Mouse (Mus musculus): ENCODE results near the gene Ripply2.

The Ripply2 gene

DNA sequence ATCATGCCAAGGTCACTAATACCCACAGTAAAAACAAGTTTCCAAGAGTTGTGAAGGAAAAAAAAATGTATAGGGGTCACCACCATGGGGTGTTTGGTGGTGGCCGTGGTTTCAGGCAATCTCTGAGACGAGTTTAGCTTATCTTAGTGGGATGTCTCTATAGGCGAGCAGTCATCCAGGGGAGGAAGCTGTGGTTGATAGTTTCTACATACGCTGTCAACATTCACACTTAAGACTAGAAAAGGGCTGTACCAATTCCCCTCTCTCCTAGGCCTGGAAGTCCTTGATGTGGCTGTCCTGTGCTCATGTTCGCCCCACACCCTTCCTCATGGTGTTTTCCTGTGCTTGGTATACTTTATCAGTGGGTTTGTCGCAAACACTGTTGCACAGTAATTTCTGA, 10.4 kb downstream of the Ripply2 start:
- DNase-seq (ENCODE audit: low read depth) = peak; percentile 36

DNA sequence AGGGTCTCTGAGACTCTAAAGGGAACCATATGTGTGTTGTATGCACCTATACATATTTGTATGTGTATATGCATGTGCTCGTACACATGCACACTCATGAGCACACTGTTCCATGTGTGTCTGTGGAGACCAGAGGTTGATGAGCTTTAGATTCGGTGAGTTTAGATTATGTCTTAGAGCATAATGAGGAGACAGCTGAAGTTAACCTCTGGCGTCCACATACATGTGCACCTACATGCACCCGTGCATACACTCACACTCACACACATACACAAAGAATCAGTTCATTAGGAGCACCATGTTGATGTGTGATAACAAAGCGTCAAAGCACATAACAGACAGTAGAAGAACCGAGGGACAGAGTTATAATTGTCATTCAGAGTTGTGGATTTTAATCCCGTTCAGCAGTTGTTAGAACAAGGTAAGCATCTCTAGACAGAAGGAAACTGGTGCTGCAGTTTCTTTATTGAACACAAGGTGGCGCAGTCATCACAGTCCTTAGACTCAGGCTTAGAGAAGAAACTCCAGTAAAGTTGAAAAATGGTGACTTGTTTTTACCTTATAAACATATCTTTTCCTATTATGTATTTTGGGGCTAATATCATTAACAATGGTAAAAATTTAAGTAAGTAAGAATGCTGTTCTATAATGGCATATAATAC, 12.2 kb downstream of the Ripply2 start:
- DNase-seq (ENCODE audit: low read depth) = peak; percentile 86

DNA sequence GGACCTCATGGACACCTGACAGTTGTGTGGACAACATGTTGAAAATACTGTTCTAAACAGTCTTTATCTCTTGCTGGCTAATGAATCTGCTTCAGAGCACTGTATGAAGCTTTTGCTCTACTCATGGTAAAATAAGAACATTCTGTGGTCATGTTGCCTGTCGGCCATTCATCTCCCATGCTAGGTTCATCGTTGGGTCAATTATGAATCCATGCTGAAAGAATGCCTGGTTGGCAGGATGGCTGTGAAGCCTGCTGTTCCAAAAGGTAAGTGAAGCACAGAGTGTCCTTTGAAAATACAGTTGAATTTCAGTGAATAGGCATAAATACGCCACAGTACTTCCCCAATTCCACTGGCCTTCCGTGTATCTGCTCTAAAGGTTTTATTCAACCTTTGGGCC, 16.9 kb downstream of the Ripply2 start:
- no peak for DNase-seq (ENCODE audit: low read depth)

DNA sequence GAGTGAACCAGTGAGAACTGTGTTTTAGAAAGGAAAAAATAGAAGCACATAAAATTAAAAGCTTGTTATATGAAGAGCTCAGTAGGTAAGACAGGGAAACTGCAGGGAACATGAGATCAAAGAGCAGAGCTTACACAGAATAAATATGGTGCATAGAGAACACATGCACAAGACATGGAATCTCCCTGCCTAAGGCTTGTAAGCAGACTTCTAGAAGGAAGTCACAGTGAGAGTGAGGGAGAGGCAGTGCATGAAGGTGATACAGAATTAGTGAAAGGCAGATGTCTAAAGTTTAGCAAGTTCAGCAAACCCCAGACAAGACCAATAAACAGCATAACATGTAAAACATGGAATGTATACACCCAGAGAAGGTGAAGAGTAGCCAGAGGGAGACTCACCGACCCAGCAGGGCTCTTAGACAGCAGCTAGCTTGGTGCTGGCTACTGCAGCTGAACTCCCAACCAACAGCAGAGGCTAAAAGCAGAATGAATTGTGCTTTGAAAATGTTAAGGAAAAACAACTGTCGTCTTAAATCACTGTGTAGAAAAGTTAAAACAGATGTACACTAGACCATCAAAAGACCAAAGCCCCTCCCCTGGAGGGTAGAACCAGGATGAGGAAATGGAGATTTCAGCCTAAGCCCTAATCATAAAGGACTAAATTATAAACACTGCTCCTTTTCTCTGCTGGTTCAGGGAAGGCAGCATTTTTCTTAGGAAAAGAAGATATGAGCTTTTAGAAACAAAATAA, 19.7 kb downstream of the Ripply2 start:
- no peak for DNase-seq (ENCODE audit: low read depth)

DNA sequence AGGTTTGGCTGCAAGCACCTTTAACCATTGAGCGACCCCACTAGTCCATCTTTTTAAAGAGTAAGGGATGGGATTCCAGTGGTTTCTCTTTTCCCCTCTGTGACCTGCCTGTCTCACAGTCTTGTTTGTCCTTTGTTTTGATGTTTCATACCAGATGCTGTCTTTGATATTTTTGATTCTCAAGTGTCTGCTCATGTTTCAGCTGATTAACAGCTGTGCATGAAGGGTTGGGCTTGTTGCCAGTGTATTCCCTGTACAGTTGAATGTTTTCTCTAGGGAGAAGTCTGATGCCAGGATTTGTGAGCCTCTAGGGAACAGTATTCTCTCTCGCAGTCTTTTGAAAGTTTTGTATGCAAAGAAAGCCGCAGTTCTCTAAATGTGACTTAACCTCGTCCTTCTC, 34.1 kb downstream of the Ripply2 start:
- no peak for DNase-seq (ENCODE audit: low read depth)

DNA sequence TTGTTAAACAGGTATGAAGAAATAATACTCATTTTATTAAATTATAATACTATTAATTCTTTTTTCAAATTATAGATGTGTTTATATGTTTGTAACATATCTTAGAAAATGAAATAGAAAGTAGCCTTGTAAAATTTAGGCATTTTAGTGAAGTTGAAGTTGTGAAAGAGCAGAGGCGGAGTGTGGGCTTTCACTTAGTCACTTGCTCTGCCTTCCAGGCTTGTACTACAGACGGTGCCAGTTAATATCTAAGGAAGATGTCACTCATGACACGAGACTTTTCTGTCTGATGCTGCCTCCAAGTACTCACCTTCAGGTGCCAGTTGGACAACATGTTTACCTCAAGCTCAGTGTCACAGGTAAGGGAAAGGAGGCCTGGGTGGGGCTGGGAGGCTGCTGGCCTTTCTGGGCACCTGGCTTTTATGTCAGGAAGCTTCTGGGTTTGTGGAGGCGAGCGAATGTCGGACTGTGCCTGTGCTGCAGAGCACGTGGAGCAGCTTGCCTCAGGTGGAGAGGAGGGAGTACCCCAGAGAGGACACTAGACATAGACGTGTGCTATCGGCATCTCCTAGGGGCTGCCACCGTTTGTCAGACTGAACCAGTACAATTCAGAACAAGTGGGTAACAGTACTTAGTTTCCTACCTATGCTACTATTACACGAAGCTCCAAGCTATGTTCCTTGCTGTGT, 40.4 kb downstream of the Ripply2 start:
- no peak for DNase-seq (ENCODE audit: low read depth)

DNA sequence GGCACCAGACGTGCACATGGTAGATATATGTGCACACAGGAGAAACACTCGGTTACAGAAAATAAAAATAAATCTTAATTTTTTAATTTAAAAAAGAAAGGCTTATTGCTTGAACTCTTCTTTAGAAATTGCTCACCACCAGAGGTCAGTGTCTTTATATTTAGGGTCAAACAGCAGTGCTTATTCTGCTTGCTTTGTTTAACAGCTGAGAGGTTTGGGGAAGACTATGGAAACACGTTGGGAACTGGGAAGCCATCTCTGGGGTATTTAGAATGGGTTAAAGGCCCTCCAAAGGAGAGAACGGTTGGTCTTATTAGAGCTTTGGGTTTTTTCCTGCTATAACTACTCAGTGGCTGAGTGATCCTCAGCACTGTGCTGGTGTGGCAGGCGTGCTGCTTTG, 47.0 kb downstream of the Ripply2 start:
- no peak for DNase-seq (ENCODE audit: low read depth)

DNA sequence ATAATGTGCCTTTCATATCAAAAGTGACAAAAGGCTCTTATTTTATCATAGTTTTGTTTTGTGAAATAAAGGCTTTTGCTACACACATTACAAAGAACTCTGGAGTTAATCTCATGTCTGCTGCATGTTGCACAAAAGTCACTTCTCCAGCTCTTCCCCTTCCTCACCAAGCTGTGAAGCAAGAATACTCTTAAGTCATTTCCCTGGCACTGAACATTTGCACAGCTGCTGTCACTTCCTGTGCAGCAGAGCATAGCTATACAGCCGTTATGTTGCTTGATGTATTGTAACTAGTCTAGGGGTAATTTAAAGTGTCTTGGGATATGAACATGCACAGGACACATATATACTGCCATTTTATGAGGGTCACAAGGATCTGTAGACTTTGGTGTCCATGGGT, 52.8 kb downstream of the Ripply2 start:
- DNase-seq (ENCODE audit: low read depth) = no peak
